Mouse (Mus musculus): Measurements from ENCODE around the gene Ets1.

DNA sequence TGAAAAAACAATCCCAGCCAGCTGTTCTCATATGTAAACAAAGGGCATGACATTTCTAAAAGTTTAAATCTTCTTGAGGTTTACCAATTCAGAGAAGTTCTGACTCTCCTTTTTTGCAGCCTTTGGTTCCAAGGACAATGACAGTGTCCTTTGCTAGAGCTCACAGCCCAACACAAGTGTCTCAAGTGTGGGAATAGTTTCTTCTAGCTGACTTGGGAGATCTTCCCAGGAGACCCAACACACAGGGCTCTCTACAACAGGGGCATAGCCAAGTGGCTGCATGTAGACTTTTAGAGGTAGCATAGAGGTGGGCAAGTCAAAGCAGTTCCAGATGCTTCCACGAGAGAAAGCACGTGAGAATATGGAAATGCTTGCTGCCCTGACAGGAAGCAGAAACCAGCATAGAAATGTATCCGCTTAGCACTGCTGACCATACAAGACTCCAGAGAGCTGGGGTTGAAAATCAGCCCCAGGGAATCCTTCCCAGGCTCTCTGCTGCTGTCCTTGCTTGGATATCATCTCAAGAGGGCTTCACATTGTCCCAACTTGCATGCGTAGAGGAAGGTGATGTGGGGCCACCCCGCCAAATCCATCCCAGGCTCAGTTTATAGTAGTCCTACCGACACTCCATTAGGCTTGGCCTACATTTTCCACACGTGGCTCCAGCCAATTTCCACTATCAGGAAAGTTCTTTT lies 88.3 kb downstream of the Ets1 start:
- no peak for TF ChIP-seq CTCF (IDR thresholded peaks at IDR 0.05; ENCODE audit: control insufficient read depth, insufficient read depth, insufficient replicate concordance, low read depth, low read length)
- no peak for TF ChIP-seq POLR2A (IDR thresholded peaks at IDR 0.05; ENCODE audit: control insufficient read depth, low read depth, low read length)

Measured in testis, adult 2 months (tissue).